Mouse (Mus musculus) lung, adult 2 months (tissue): ENCODE results near the gene Gatd1.

ENCODE experiments used
- CTCF ChIP-seq: fragments of 200-500 bp; IDR thresholded peaks from 2 replicates; pipeline ENCODE4 v1.5.1; 2011; ENCODE audit warnings: mild to moderate bottlenecking, low read length, control low read depth; ENCODE audit not compliant: insufficient read depth
- POLR2A ChIP-seq: fragments of 200-500 bp; IDR thresholded peaks from 2 replicates; pipeline ENCODE4 v1.6.1; 2011; ENCODE audit warnings: low read depth, mild to moderate bottlenecking, control low read depth, low read length, borderline replicate concordance; ENCODE audit errors: extremely low read depth

DNA sequence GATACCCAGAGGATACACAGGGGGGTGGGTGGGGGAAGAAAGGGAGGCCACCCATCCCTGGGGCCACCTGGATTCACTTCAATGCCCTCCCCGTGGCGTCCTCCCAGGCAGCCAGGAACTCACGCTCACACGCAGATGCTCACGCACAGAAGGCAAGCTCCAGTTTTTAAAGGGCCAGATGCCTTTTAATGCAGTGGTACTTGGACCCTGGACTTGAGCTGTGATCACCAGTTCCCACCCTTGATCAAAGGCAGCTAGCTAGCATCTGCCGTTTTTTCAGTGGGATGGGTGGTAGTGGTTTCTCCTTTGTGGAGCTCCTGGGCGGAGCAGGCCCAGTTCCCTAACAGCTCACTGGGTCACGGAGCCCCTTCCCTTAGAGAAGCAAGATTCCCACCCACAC, 20.5 kb upstream of the Gatd1 start:
- TF ChIP-seq POLR2A (no peak), CTCF (no peak)
